Mouse (Mus musculus) limb, embryonic 11.5 days (tissue): ENCODE data around the gene Pgk1. TPM values are rescaled to one million over a fixed set of nuclear protein-coding genes. Genes with fewer than 3 reads are reported as not detected.

Experiments
- ATAC-seq: fragments of 200-750 bp; cut with Nextera tagmentation; 2 replicates; pipeline ENCODE4 v1.8.0; 2017; ENCODE audit warnings: low read depth; ENCODE audit not compliant: insufficient number of reproducible peaks, low FRiP score, low TSS enrichment
- DNase-seq: peaks from one replicate; pipeline ENCODE4 v3.0.0-alpha.2; 2015; ENCODE audit warnings: low spot score
- H3K27ac ChIP-seq: fragments of 300-500 bp; sonication (generic); replicated peaks from 2 replicates; pipeline ENCODE4 v1.5.1; 2014; ENCODE audit warnings: low read depth, mild to moderate bottlenecking, low read length
- H3K27me3 ChIP-seq: fragments of 300-500 bp; sonication (generic); 2 replicates; pipeline ENCODE4 v1.6.1; 2014; ENCODE audit warnings: mild to moderate bottlenecking, low read length, mixed read lengths; ENCODE audit not compliant: control insufficient read depth, insufficient read depth
- H3K36me3 ChIP-seq: fragments of 300-500 bp; sonication (generic); 2 replicates; pipeline ENCODE4 v1.6.1; 2014; ENCODE audit warnings: mild to moderate bottlenecking, low read length, moderate library complexity, mixed read lengths; ENCODE audit not compliant: control insufficient read depth, insufficient read depth
- H3K4me1 ChIP-seq: fragments of 300-500 bp; sonication (generic); 2 replicates; pipeline ENCODE4 v1.6.1; 2014; ENCODE audit warnings: low read length, mixed read lengths; ENCODE audit not compliant: control insufficient read depth, insufficient read depth
- H3K4me2 ChIP-seq: fragments of 300-500 bp; sonication (generic); 2 replicates; pipeline ENCODE4 v1.6.1; 2014; ENCODE audit warnings: low read depth, mild to moderate bottlenecking, moderate library complexity; ENCODE audit not compliant: severe bottlenecking
- H3K4me3 ChIP-seq: fragments of 300-500 bp; sonication (generic); 2 replicates; pipeline ENCODE4 v1.5.1; 2014; ENCODE audit warnings: low read depth, low read length
- H3K9ac ChIP-seq: fragments of 300-500 bp; sonication (generic); 2 replicates; pipeline ENCODE4 v1.6.1; 2014; ENCODE audit warnings: mild to moderate bottlenecking, low read length
- H3K9me3 ChIP-seq: fragments of 300-500 bp; sonication (generic); 2 replicates; pipeline ENCODE4 v1.6.1; 2016; ENCODE audit warnings: low read length; ENCODE audit not compliant: control insufficient read depth
- WGBS: fragments of 180-500 bp; shearing (Covaris S2); extraction: QIAGEN DNeasy Blood & Tissue Kit; methylation state at CpG from one replicate; pipeline ENCODE4 v1.1.7; 2014; 5-methylcytosine and 5-hydroxymethylcytosine counted together
- polyA plus RNA-seq: library from polyadenylated mRNA; unstranded; fragments of >200 nt; fragmentation: Nextera tagmentation; extraction: Ambion mirVana; gene quantifications from 2 replicates; pipeline ENCODE4 v1.2.1, GENCODE M21; 2014

Gene Pgk1
- polyA plus RNA-seq, result 418 and 465 TPM in 2 replicates

- ATAC-seq, result peak; percentile 98
- Histone ChIP-seq H3K27me3 (no peaks in the 10 kb centered on the region), H3K4me3 (peak within 1 kb of the TSS; percentile 50), H3K9ac (peak within 1 kb of the TSS; percentile 53), H3K4me2 (peak within 1 kb of the TSS; percentile 58), H3K27ac (peak within 1 kb of the TSS; percentile 90), H3K4me1 (no peaks in the 10 kb centered on the region), H3K36me3 (no peaks in the 10 kb centered on the region), H3K9me3 (no peaks in the 10 kb centered on the region)
- WGBS, result 12% methylated on average over 55 of the region's 55 CpGs
- peak; percentile 92 for DNase-seq
Observed at GRCm38 (mm10) chrX:106186713-106187649, at the start of gene Pgk1. Pgk1 (plus strand) TSS chrX:106187100.

- no peaks in the 10 kb centered on the region for H3K36me3 ChIP-seq
- H3K27me3 ChIP-seq, result no peaks in the 10 kb centered on the region
- H3K4me1 ChIP-seq, result no peaks in the 10 kb centered on the region
- DNase-seq, result no peak
- no peak for ATAC-seq
- no peak overlapping the region for H3K9ac ChIP-seq
- no peak overlapping the region for H3K4me3 ChIP-seq
- no peaks in the 10 kb centered on the region for H3K9me3 ChIP-seq
- H3K4me2 ChIP-seq, result no peak overlapping the region
- WGBS, result 87% methylated on average over 13 of the region's 13 CpGs
- no peak overlapping the region for H3K27ac ChIP-seq
Observed at GRCm38 (mm10) chrX:106139309-106140070, 47.4 kb upstream of the Pgk1 start.

DNA sequence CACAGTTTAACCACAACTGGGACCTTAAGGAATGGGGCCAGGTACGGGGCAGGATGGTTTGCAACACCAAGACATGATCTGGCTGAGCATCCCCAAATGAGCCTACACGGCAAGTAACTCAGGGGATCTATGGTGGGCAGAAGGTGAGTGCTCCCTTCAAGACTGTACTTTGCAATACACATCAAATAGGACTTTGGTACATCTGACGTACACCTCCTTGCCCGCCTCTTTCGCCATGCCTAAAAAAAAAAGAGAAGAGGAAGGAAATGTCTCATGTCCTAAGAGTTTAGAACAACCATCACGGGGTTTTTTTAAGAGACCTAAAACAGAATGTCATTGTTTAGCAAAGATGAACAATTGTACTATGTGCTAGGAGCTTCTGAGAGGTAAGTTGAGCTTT is 44.0 kb upstream of the Pgk1 start, which contains the start of gene Tlr13:
Tlr13 (plus strand) TSS at position 269 of the 400 bp plus-strand sequence.
- no peak for DNase-seq
- 89% methylated on average over 6 of the region's 6 CpGs for WGBS
- Histone ChIP-seq H3K27me3 (no peaks in the 10 kb centered on the region), H3K4me1 (no peaks in the 10 kb centered on the region), H3K4me3 (no peak within 1 kb of the TSS), H3K27ac (no peak within 1 kb of the TSS), H3K36me3 (no peaks in the 10 kb centered on the region), H3K9me3 (no peaks in the 10 kb centered on the region), H3K4me2 (no peak within 1 kb of the TSS), H3K9ac (no peak within 1 kb of the TSS)
- no peak for ATAC-seq

- H3K9ac ChIP-seq, result no peak overlapping the region
- WGBS, result 88% methylated on average over 1 of the region's 1 CpGs
- ATAC-seq (no peak), DNase-seq (no peak)
- H3K27ac ChIP-seq, result no peak overlapping the region
- no peaks in the 10 kb centered on the region for H3K4me1 ChIP-seq
- H3K4me3 ChIP-seq, result no peak overlapping the region
- no peak overlapping the region for H3K4me2 ChIP-seq
- H3K9me3 ChIP-seq, result no peaks in the 10 kb centered on the region
- H3K36me3 ChIP-seq, result no peaks in the 10 kb centered on the region
- no peaks in the 10 kb centered on the region for H3K27me3 ChIP-seq
Observed at GRCm38 (mm10) chrX:106148185-106148584, 38.7 kb upstream of the Pgk1 start.

- Histone ChIP-seq H3K4me2 (no peak overlapping the region), H3K36me3 (no peaks in the 10 kb centered on the region), H3K4me1 (no peaks in the 10 kb centered on the region), H3K27ac (no peak overlapping the region), H3K9ac (no peak overlapping the region), H3K9me3 (no peaks in the 10 kb centered on the region), H3K27me3 (no peaks in the 10 kb centered on the region), H3K4me3 (no peak overlapping the region)
- no peak for ATAC-seq
- 90% methylated on average over 3 of the region's 3 CpGs for WGBS
- no peak for DNase-seq
Observed at GRCm38 (mm10) chrX:106149460-106149859, 37.4 kb upstream of the Pgk1 start.

GRCm38 (mm10) chrX:106154180-106154586 is 32.7 kb upstream of the Pgk1 start:
- DNase-seq (no peak), ATAC-seq (no peak)
- Histone ChIP-seq H3K4me1 (no peaks in the 10 kb centered on the region), H3K9ac (no peak overlapping the region), H3K27ac (no peak overlapping the region), H3K4me2 (no peak overlapping the region), H3K27me3 (no peaks in the 10 kb centered on the region), H3K36me3 (no peaks in the 10 kb centered on the region), H3K9me3 (no peaks in the 10 kb centered on the region), H3K4me3 (no peak overlapping the region)

DNA sequence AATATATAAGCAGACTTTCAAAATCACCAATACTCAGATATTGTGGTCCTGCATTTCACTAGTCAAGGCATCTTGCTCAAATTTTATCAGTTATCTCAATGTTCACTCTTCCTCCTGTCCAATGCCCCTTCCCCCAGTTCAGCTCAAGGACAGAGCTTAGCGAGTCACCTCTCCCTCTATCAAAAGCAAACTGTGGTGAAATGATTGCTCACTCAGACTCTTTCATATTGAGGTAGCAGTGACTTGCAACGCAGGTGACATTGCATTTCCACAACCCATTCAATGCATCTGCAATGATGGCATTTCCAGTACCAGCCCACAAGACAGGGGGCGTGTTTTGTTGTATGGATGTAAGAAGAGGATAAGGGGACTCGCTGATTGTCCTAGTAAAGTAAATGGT is 31.0 kb upstream of the Pgk1 start:
- Histone ChIP-seq H3K9ac (no peak overlapping the region), H3K27ac (no peak overlapping the region), H3K4me2 (no peak overlapping the region), H3K27me3 (no peaks in the 10 kb centered on the region), H3K4me1 (no peaks in the 10 kb centered on the region), H3K36me3 (no peaks in the 10 kb centered on the region), H3K9me3 (no peaks in the 10 kb centered on the region), H3K4me3 (no peak overlapping the region)
- no peak for ATAC-seq
- DNase-seq, result no peak
- WGBS, result 84% methylated on average over 4 of the region's 4 CpGs

- Histone ChIP-seq H3K27ac (no peak overlapping the region), H3K27me3 (no peaks in the 10 kb centered on the region), H3K4me1 (no peaks in the 10 kb centered on the region), H3K9me3 (no peaks in the 10 kb centered on the region), H3K36me3 (no peaks in the 10 kb centered on the region), H3K4me3 (no peak overlapping the region), H3K9ac (no peak overlapping the region), H3K4me2 (no peak overlapping the region)
- ATAC-seq (no peak), DNase-seq (no peak)
- WGBS, result 67% methylated on average over 5 of the region's 5 CpGs
Observed at GRCm38 (mm10) chrX:106163995-106164394, 22.9 kb upstream of the Pgk1 start.
